Mouse (Mus musculus) cortical plate, adult 2 months (tissue): ENCODE measurements at regions not wholly inside any gene's neighbourhood (a gene's known extent, or its start where the extent isn't known, plus 50 kb on each side); places are given as distances from the start of the nearest gene placed in this dataset.

Experiments used
- H3K27ac ChIP-seq: fragments of 200-500 bp; 2 replicates; pipeline ENCODE4 v1.5.1; 2012; ENCODE audit warnings: low read length, control low read depth, inconsistent platforms; ENCODE audit not compliant: insufficient read depth
- H3K4me1 ChIP-seq: fragments of 200-500 bp; 2 replicates; pipeline ENCODE4 v1.6.1; 2011; ENCODE audit warnings: low read length; ENCODE audit not compliant: control insufficient read depth, insufficient read depth
- H3K4me3 ChIP-seq: fragments of 200-500 bp; 2 replicates; pipeline ENCODE4 v1.5.1; 2011; ENCODE audit warnings: mild to moderate bottlenecking, low read length, control low read depth; ENCODE audit not compliant: insufficient read depth
- CTCF ChIP-seq: fragments of 200-500 bp; IDR thresholded peaks from 2 replicates; pipeline ENCODE4 v1.5.1; 2011; ENCODE audit warnings: mild to moderate bottlenecking, control low read depth, low read length; ENCODE audit not compliant: insufficient read depth; ENCODE audit errors: extremely low read depth
- POLR2A ChIP-seq: fragments of 200-500 bp; IDR thresholded peaks from 2 replicates; pipeline ENCODE4 v1.6.1; 2011; ENCODE audit warnings: mild to moderate bottlenecking, low read length, control low read depth; ENCODE audit not compliant: insufficient read depth; ENCODE audit errors: extremely low read depth

GRCm38 (mm10) chr16:12890094-12890493 is 219.4 kb upstream of the Ercc4 start:
- Histone ChIP-seq H3K4me3 (no peak overlapping the region), H3K27ac (no peak overlapping the region), H3K4me1 (no peaks in the 10 kb centered on the region)
- no peak for TF ChIP-seq CTCF
- TF ChIP-seq POLR2A: no peak

- Histone ChIP-seq H3K4me3 (no peak overlapping the region), H3K27ac (no peak overlapping the region), H3K4me1 (no peaks in the 10 kb centered on the region)
- TF ChIP-seq POLR2A: no peak
These were observed 218.9 kb upstream of the Ercc4 start for GRCm38 (mm10) chr16:12890545-12890944.

- Histone ChIP-seq H3K4me3 (no peak overlapping the region), H3K4me1 (no peaks in the 10 kb centered on the region), H3K27ac (no peak overlapping the region)
- TF ChIP-seq CTCF (no peak), POLR2A (no peak)
These were observed 216.7 kb upstream of the Ercc4 start for GRCm38 (mm10) chr16:12892658-12893305.

- no peak overlapping the region for H3K27ac ChIP-seq
- no peaks in the 10 kb centered on the region; the same call in 1 of the 2 replicates for H3K4me1 ChIP-seq
- TF ChIP-seq POLR2A: no peak
- TF ChIP-seq CTCF: no peak
- H3K4me3 ChIP-seq: no peak overlapping the region
These were observed 212.2 kb upstream of the Ercc4 start for GRCm38 (mm10) chr16:12897267-12897666.

- TF ChIP-seq CTCF (no peak), POLR2A (no peak)
- Histone ChIP-seq H3K4me1 (no peaks in the 10 kb centered on the region; the same call in 1 of the 2 replicates), H3K27ac (no peak overlapping the region), H3K4me3 (no peak overlapping the region)
These were observed 208.8 kb upstream of the Ercc4 start for GRCm38 (mm10) chr16:12900670-12901069.

GRCm38 (mm10) chr16:12901096-12901995 is 208.1 kb upstream of the Ercc4 start:
- H3K4me3 ChIP-seq: no peak overlapping the region
- no peaks in the 10 kb centered on the region; the same call in 1 of the 2 replicates for H3K4me1 ChIP-seq
- TF ChIP-seq POLR2A (no peak), CTCF (no peak)
- no peak overlapping the region; the same call in 1 of the 2 replicates for H3K27ac ChIP-seq

GRCm38 (mm10) chr16:12901996-12902319 is 207.5 kb upstream of the Ercc4 start:
- H3K4me1 ChIP-seq: no peaks in the 10 kb centered on the region; the same call in 1 of the 2 replicates
- no peak overlapping the region for H3K27ac ChIP-seq
- H3K4me3 ChIP-seq: no peak overlapping the region
- TF ChIP-seq CTCF (no peak), POLR2A (no peak)

- no peak for TF ChIP-seq CTCF
- TF ChIP-seq POLR2A: no peak
- Histone ChIP-seq H3K27ac (no peak overlapping the region), H3K4me1 (no peaks in the 10 kb centered on the region; the same call in 1 of the 2 replicates), H3K4me3 (no peak overlapping the region)
These were observed 206.3 kb upstream of the Ercc4 start for GRCm38 (mm10) chr16:12903161-12903560.

GRCm38 (mm10) chr16:12904937-12905336 is 204.5 kb upstream of the Ercc4 start:
- no peak for TF ChIP-seq CTCF
- no peak for TF ChIP-seq POLR2A
- H3K27ac ChIP-seq: no peak overlapping the region
- H3K4me1 ChIP-seq: no peaks in the 10 kb centered on the region; the same call in 1 of the 2 replicates
- H3K4me3 ChIP-seq: no peak overlapping the region

- no peak for TF ChIP-seq CTCF
- no peak for TF ChIP-seq POLR2A
- H3K4me3 ChIP-seq: no peak overlapping the region
- H3K4me1 ChIP-seq: peaks cover 6% of the 10 kb centered on the region; the same call in 1 of the 2 replicates
- H3K27ac ChIP-seq: peak overlapping the region; percentile 73; the same call in 1 of the 2 replicates
These were observed 184.8 kb upstream of the Ercc4 start for GRCm38 (mm10) chr16:12924668-12925067.
